Comparison of ENCODE assay signal across 22 mouse cellular contexts in the genomic region with DNA sequence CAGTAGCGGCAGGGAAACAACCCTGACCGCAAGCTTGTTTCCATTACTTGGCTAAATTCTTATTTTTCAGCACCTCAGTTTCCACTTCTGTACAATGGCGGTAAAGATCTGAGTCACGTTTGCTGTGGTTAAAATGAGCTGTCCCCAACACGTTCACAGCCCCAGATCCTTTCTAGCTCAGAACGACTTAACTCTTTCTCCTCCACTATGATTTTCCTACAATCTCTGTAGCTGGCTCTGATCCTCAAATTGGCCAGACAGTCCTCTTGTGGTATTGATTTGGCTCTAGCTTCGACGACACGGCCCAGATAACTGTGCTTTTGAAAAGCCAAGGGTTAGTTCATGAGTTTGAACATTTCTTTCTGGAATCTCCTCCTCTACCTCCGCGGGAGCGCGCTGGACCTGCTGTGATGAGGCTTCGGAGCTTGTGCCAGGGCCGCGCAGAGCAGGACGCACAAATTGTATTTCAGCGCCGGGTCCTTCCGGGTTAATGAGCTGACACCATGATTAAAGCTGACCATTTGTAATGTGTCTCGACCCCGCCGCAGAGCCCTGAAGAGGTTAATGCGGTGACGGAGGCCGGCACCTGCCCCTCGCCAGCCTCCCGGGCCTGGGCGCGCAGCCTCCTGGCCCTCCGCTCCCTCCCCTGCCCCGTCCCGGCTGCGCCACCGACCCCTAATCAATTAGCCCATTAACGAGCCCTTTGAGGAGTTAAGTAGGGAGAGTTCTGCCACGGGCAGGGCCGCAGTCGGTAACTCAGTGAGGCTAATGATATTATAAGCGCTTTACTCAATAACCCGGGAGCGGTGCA. TPM values are rescaled to one million over a fixed set of nuclear protein-coding genes. Genes with fewer than 3 reads are reported as not detected.
DNase-seq lines count a peak whose midpoint lies in the region; ATAC-seq and TF ChIP-seq lines count a peak whose summit lies in the region.
"Had no signal": no experiment of that assay in that cellular context is flagged by ENCODE, and none has a peak within 500 bp of the region (broad histone marks: within the 10 kb centered on the region; RNA-seq: fewer than 3 reads in every experiment).

No protein-coding gene starts in this region.

- H3K9ac ChIP-seq in intestine, embryonic 14.5 days (ENCODE audit: low read length): no peak overlapping the region
- H3K9ac ChIP-seq in intestine, embryonic 16.5 days (ENCODE audit: low read depth, low read length): no peak overlapping the region
- H3K9ac ChIP-seq in CH12.LX (ENCODE audit: insufficient read depth, low read depth): no peak overlapping the region
- H3K9ac ChIP-seq in ES-Bruce4 (ENCODE audit: low read depth, poor library complexity, severe bottlenecking): no peak overlapping the region
- H3K9ac ChIP-seq: embryonic facial prominence, embryonic 12.5 days had no signal

- H3K27me3 ChIP-seq in intestine, embryonic 14.5 days (replicated peaks; ENCODE audit: control insufficient read depth, insufficient read depth, low read length): peaks cover 98% of the 10 kb centered on the region
- H3K27me3 ChIP-seq in intestine, embryonic 16.5 days (replicated peaks; ENCODE audit: control insufficient read depth, insufficient read depth, low read length): peaks cover 94% of the 10 kb centered on the region
- H3K27me3 ChIP-seq in CH12.LX (replicated peaks): peaks cover 73% of the 10 kb centered on the region
- peaks cover 64% of the 10 kb centered on the region for H3K27me3 ChIP-seq in ES-Bruce4 (ENCODE audit: control insufficient read depth, insufficient read depth, low read length, poor library complexity, severe bottlenecking)
- H3K27me3 ChIP-seq in limb, embryonic 10.5 days (ENCODE audit: low read depth, poor library complexity, severe bottlenecking): peaks cover 100% of the 10 kb centered on the region

- no peak for TF ChIP-seq CTCF in CH12.LX (conservative IDR thresholded peaks at IDR 0.05 in 1 of 2, IDR thresholded peaks at IDR 0.05 in 1 of 2; ENCODE audit: low read depth in 2 of 2, low read length in 2 of 2)
- TF ChIP-seq CTCF in ES-Bruce4 (IDR thresholded peaks at IDR 0.05; ENCODE audit: low read depth, low read length): no peak

- H3K79me2 ChIP-seq in CH12.LX (replicated peaks; ENCODE audit: control insufficient read depth, extremely low read depth, insufficient read depth, poor library complexity, severe bottlenecking): no peaks in the 10 kb centered on the region

- in situ Hi-C loops in CH12.LX (cut with MboI; ENCODE audit: low pct_ligation_motif_present, low pct_unique_long_range_greater_than_20kb, low sequenced_read_pairs): no loop called here

- DNase-seq in intestine, embryonic 14.5 days (ENCODE audit: low spot score): peak; percentile 61
- no peak for DNase-seq in CH12.LX (ENCODE audit: extremely low read depth)
- DNase-seq in limb, embryonic 10.5 days (ENCODE audit: low spot score): peak; percentile 56
- no peak for DNase-seq in left cerebral cortex, postnatal 25 days (ENCODE audit: low spot score in 2 of 2)
- no peak for DNase-seq in adrenal gland, adult 2 months
- DNase-seq: adrenal gland, adult 8-10 months; cerebellum, adult 18-20 months; gastrocnemius, postnatal 36 days; kidney, adult 9 months; lung, postnatal 14 days; right cerebral cortex, adult 18-20 months; spleen, adult 18-20 months; thymus, postnatal 25 days had no signal

- H3K36me3 ChIP-seq in intestine, embryonic 14.5 days (ENCODE audit: control insufficient read depth, insufficient read depth, low read length): no peaks in the 10 kb centered on the region
- H3K36me3 ChIP-seq in intestine, embryonic 16.5 days (ENCODE audit: control insufficient read depth, insufficient read depth, low read length): no peaks in the 10 kb centered on the region
- H3K36me3 ChIP-seq in CH12.LX (replicated peaks in 1 of 2; ENCODE audit: control insufficient read depth in 1 of 2, insufficient read depth in 1 of 2, low read length in 1 of 2) (peaks cover 2 to 5% of the 10 kb centered on the region in 2 experiments), ES-Bruce4 (ENCODE audit: control insufficient read depth, insufficient read depth, low read length, poor library complexity, severe bottlenecking) (no peaks in the 10 kb centered on the region)
- no peaks in the 10 kb centered on the region for H3K36me3 ChIP-seq in limb, embryonic 10.5 days
- H3K36me3 ChIP-seq: embryonic facial prominence, embryonic 12.5 days had no signal

- intact Hi-C loops in left cerebral cortex, postnatal 25 days (cut with DNase I): no loop called here

- H3K4me1 ChIP-seq in intestine, embryonic 14.5 days (replicated peaks; ENCODE audit: control insufficient read depth, insufficient read depth, low read length): peaks cover 6% of the 10 kb centered on the region; the same call in 1 of the 2 replicates
- H3K4me1 ChIP-seq in intestine, embryonic 16.5 days (ENCODE audit: control insufficient read depth, insufficient read depth, low read length): peaks cover 12% of the 10 kb centered on the region
- H3K4me1 ChIP-seq in CH12.LX (ENCODE audit: control insufficient read depth in 1 of 2, insufficient read depth in 2 of 2) (peaks cover 6 to 20% of the 10 kb centered on the region in 2 experiments; a peak in 3 of 4 replicates), ES-Bruce4 (ENCODE audit: control insufficient read depth, insufficient read depth, low read length) (no peaks in the 10 kb centered on the region)
- H3K4me1 ChIP-seq in limb, embryonic 10.5 days: peaks cover 41% of the 10 kb centered on the region

- TF ChIP-seq RAD21 in CH12.LX (IDR thresholded peaks at IDR 0.05; ENCODE audit: low read depth, low read length): no peak

- ATAC-seq in intestine, embryonic 14.5 days (replicated peaks; ENCODE audit: low FRiP score, low TSS enrichment, low read depth): no peak
- ATAC-seq in intestine, embryonic 16.5 days: no peak
- no peak for ATAC-seq in granulocyte monocyte progenitor cell, adult 5-6 weeks (replicated peaks; ENCODE audit: poor library complexity, severe bottlenecking)
- ATAC-seq: midbrain, embryonic 16.5 days had no signal

- no peak overlapping the region for H3K4me2 ChIP-seq in intestine, embryonic 14.5 days (ENCODE audit: low read length)
- no peak overlapping the region for H3K4me2 ChIP-seq in intestine, embryonic 16.5 days (ENCODE audit: low read depth, low read length)
- no peak overlapping the region for H3K4me2 ChIP-seq in CH12.LX (ENCODE audit: insufficient read depth, low read depth, poor library complexity, severe bottlenecking)
- H3K4me2 ChIP-seq: embryonic facial prominence, embryonic 12.5 days; heart, embryonic 11.5 days had no signal

- no peak for TF ChIP-seq POLR2A in CH12.LX (IDR thresholded peaks at IDR 0.05; ENCODE audit: low read depth, low read length)
- TF ChIP-seq POLR2A in ES-Bruce4 (IDR thresholded peaks at IDR 0.05; ENCODE audit: insufficient read depth, low read length): no peak

- no peak overlapping the region for H3K4me3 ChIP-seq in intestine, embryonic 14.5 days (ENCODE audit: low read depth, low read length)
- H3K4me3 ChIP-seq in intestine, embryonic 16.5 days (ENCODE audit: low read length): no peak overlapping the region
- H3K4me3 ChIP-seq in CH12.LX (replicated peaks in 1 of 3; ENCODE audit: low read depth in 2 of 3, low read length in 2 of 3, poor library complexity in 1 of 3) (no peak overlapping the region), ES-Bruce4 (ENCODE audit: low read depth, low read length) (peak overlapping the region; percentile 40; the same call in 1 of the 2 replicates)
- no peak overlapping the region; the same call in 1 of the 2 replicates for H3K4me3 ChIP-seq in limb, embryonic 10.5 days
- H3K4me3 ChIP-seq: embryonic facial prominence, embryonic 12.5 days; left cerebral cortex, adult 2 months had no signal

- no peak for TF ChIP-seq EP300 in CH12.LX (IDR thresholded peaks at IDR 0.05; ENCODE audit: low read length)
- TF ChIP-seq EP300 in ES-Bruce4 (IDR thresholded peaks at IDR 0.05; ENCODE audit: insufficient read depth, low read depth, low read length): no peak

- no peak overlapping the region for H3K27ac ChIP-seq in intestine, embryonic 14.5 days (ENCODE audit: low read depth)
- no peak overlapping the region for H3K27ac ChIP-seq in intestine, embryonic 16.5 days (ENCODE audit: low read length)
- no peak overlapping the region for H3K27ac ChIP-seq in CH12.LX (ENCODE audit: insufficient read depth, low read depth)
- H3K27ac ChIP-seq in ES-Bruce4 (ENCODE audit: insufficient read depth, low read length): no peak overlapping the region
- H3K27ac ChIP-seq in limb, embryonic 10.5 days: no peak overlapping the region
- H3K27ac ChIP-seq: embryonic facial prominence, embryonic 12.5 days; left cerebral cortex, adult 2 months had no signal

- WGBS in intestine, embryonic 14.5 days: under 1% methylated on average over 42 of the region's 42 CpGs
- WGBS in intestine, embryonic 16.5 days: 2% methylated on average over 42 of the region's 42 CpGs
- WGBS in limb, embryonic 10.5 days: under 1% methylated on average over 42 of the region's 42 CpGs

- no peaks in the 10 kb centered on the region for H3K9me3 ChIP-seq in intestine, embryonic 14.5 days (ENCODE audit: control insufficient read depth, low read length)
- no peaks in the 10 kb centered on the region for H3K9me3 ChIP-seq in intestine, embryonic 16.5 days (ENCODE audit: control insufficient read depth, low read length)
- H3K9me3 ChIP-seq in CH12.LX (replicated peaks; ENCODE audit: low read length) (no peaks in the 10 kb centered on the region), ES-Bruce4 (replicated peaks; ENCODE audit: control insufficient read depth, insufficient read depth, low read length, poor library complexity, severe bottlenecking) (no peaks in the 10 kb centered on the region)
- H3K9me3 ChIP-seq in limb, embryonic 10.5 days (replicated peaks): no peaks in the 10 kb centered on the region
- H3K9me3 ChIP-seq: embryonic facial prominence, embryonic 12.5 days had no signal

- dilution Hi-C loops in CH12.LX (cut with MboI; ENCODE audit: extremely low pct_ligation_motif_present, extremely low pct_unique_long_range_greater_than_20kb, low sequenced_read_pairs): no loop called here

RNA-seq across cellular contexts. Expression of a gene that starts 3.6 kb away (rescaled TPM):
- polyA plus RNA-seq in intestine, embryonic 14.5 days (2014; fragmentation: Nextera tagmentation; extraction: Ambion mirVana): 1.6 and 1.8 TPM in 2 replicates
- polyA plus RNA-seq in intestine, embryonic 16.5 days (2015; fragmentation: Nextera tagmentation; extraction: Ambion mirVana): 0.39 and 0.68 TPM in 2 replicates
- total RNA-seq in CH12.LX (2012; rRNA removed): 2.3 and 2.9 TPM in 2 replicates
- total RNA-seq in CH12.LX (2014; rRNA removed): 2.0 and 2.4 TPM in 2 replicates
- 2.4 and 3.1 TPM in 2 replicates for polyA plus RNA-seq in CH12.LX (2012; ENCODE audit: insufficient read length, low read depth)
- 0.39 TPM in 1 of 2 replicates, not detected in the other for polyA plus RNA-seq in ES-Bruce4 (2011; ENCODE audit: insufficient read depth, insufficient read length, low read depth, missing spikeins)
- not detected in 2 replicates for polyA plus RNA-seq in limb, embryonic 10.5 days (2016; fragmentation: Nextera tagmentation; extraction: Ambion mirVana)
- total RNA-seq in left cerebral cortex, postnatal 25 days (2021): not detected
- not detected for total RNA-seq in adrenal gland, adult 2 months (2021)
- not detected in 2 replicates for polyA plus RNA-seq in adrenal gland, adult 2 months (2012; rRNA removed)
- total RNA-seq in granulocyte monocyte progenitor cell, adult 5-6 weeks (2014; fragmentation: Nextera tagmentation): not detected in 2 replicates
- total RNA-seq in granulocyte monocyte progenitor cell, adult 5-6 weeks (2017): not detected in 2 replicates
- total RNA-seq: adrenal gland, adult 8-10 months; gastrocnemius, postnatal 36 days; heart, postnatal 25 days; left cerebral cortex, adult 2 months had no signal
- polyA plus RNA-seq: heart, embryonic 11.5 days; liver, embryonic 16.5 days had no signal

RNA-seq across cellular contexts. Expression of a gene that starts 7.9 kb away (rescaled TPM):
- polyA plus RNA-seq in intestine, embryonic 14.5 days (2014; fragmentation: Nextera tagmentation; extraction: Ambion mirVana): 235 TPM in 2 replicates
- polyA plus RNA-seq in intestine, embryonic 16.5 days (2015; fragmentation: Nextera tagmentation; extraction: Ambion mirVana): 162 and 193 TPM in 2 replicates
- total RNA-seq in CH12.LX (2012; rRNA removed) (159 and 172 TPM in 2 replicates), CH12.LX (2014; rRNA removed) (225 and 250 TPM in 2 replicates)
- polyA plus RNA-seq in CH12.LX (2012; ENCODE audit: insufficient read length, low read depth) (160 and 161 TPM in 2 replicates), ES-Bruce4 (2011; ENCODE audit: insufficient read depth, insufficient read length, low read depth, missing spikeins) (141 and 145 TPM in 2 replicates)
- polyA plus RNA-seq in limb, embryonic 10.5 days (2016; fragmentation: Nextera tagmentation; extraction: Ambion mirVana): 338 and 339 TPM in 2 replicates
- 10 to 100 TPM; 61.5 to 62.7 TPM for total RNA-seq in left cerebral cortex, postnatal 25 days (2021)
- total RNA-seq in adrenal gland, adult 2 months (2021): 10 to 100 TPM; 67.0 to 82.2 TPM
- polyA plus RNA-seq in adrenal gland, adult 2 months (2012; rRNA removed): 31.8 and 39.6 TPM in 2 replicates
- total RNA-seq in granulocyte monocyte progenitor cell, adult 5-6 weeks (2014; fragmentation: Nextera tagmentation): 67.7 and 85.7 TPM in 2 replicates
- total RNA-seq in granulocyte monocyte progenitor cell, adult 5-6 weeks (2017): 94.4 and 106 TPM in 2 replicates

RNA-seq across cellular contexts. Expression of a gene that starts 9.5 kb away (rescaled TPM):
- 0.73 and 1.4 TPM in 2 replicates for polyA plus RNA-seq in intestine, embryonic 14.5 days (2014; fragmentation: Nextera tagmentation; extraction: Ambion mirVana)
- polyA plus RNA-seq in intestine, embryonic 16.5 days (2015; fragmentation: Nextera tagmentation; extraction: Ambion mirVana): 0.53 and 0.54 TPM in 2 replicates
- not detected in 2 replicates for total RNA-seq in CH12.LX (2012; rRNA removed)
- not detected in 2 replicates for total RNA-seq in CH12.LX (2014; rRNA removed)
- polyA plus RNA-seq in CH12.LX (2012; ENCODE audit: insufficient read length, low read depth): not detected in 2 replicates
- not detected in 2 replicates for polyA plus RNA-seq in ES-Bruce4 (2011; ENCODE audit: insufficient read depth, insufficient read length, low read depth, missing spikeins)
- not detected in 2 replicates for polyA plus RNA-seq in limb, embryonic 10.5 days (2016; fragmentation: Nextera tagmentation; extraction: Ambion mirVana)
- not detected for total RNA-seq in left cerebral cortex, postnatal 25 days (2021)
- total RNA-seq in adrenal gland, adult 2 months (2021): not detected
- polyA plus RNA-seq in adrenal gland, adult 2 months (2012; rRNA removed): not detected in 2 replicates
- total RNA-seq in granulocyte monocyte progenitor cell, adult 5-6 weeks (2014; fragmentation: Nextera tagmentation): not detected in 2 replicates
- not detected in 2 replicates for total RNA-seq in granulocyte monocyte progenitor cell, adult 5-6 weeks (2017)
- total RNA-seq: adrenal gland, adult 8-10 months; gastrocnemius, postnatal 36 days; heart, postnatal 25 days; left cerebral cortex, adult 2 months had no signal
- polyA plus RNA-seq: heart, embryonic 11.5 days; liver, embryonic 16.5 days had no signal

Comparison
In these comparisons a context has a peak if more than half of its experiments do, and no peak if none do; other contexts are left out.
1. DNase-seq: peak in intestine, embryonic 14.5 days (single experiment) and limb, embryonic 10.5 days (single experiment); none in CH12.LX (single experiment), left cerebral cortex, postnatal 25 days (0 of 2) and adrenal gland, adult 2 months (single experiment).